Mouse (Mus musculus) liver, adult 2 months (tissue): ENCODE results near the gene Pcna.

ENCODE experiments used
- CTCF ChIP-seq: fragments of 200-500 bp; IDR thresholded peaks from 2 replicates; pipeline ENCODE4 v1.5.1; 2011; ENCODE audit warnings: low read depth, low read length, control low read depth
- POLR2A ChIP-seq: fragments of 200-500 bp; IDR thresholded peaks from 2 replicates; pipeline ENCODE4 v1.6.1; 2011; ENCODE audit warnings: low read length, control low read depth; ENCODE audit not compliant: insufficient read depth; ENCODE audit errors: extremely low read depth

- TF ChIP-seq CTCF, result no peak
- TF ChIP-seq POLR2A, result no peak
These were observed 489 bp upstream of the Pcna start for GRCm38 (mm10) chr2:132253603-132254002.
